In the genomic region with DNA sequence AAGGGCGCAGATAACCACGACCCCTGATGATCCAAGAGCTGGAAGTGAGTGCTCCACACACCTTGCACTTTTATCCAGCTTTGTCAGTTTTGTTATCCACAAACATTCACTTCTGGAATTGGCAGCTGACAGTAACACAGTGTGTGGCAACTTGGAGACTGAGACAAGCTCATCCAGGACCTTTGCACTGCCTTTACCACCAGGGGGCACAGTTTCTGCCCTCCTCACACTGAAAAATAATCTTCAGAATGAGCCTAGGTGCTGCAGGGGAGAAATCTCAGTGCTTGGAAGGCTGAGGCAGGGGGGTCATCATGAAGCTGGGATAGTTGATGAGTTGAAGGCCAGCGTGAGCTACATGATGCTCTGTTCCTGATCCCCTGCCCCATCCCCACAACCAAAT, we compare ENCODE assay signal across 11 mouse cellular contexts.
A peak's percentile ranks its signal among the peaks of the same experiment; 100 is the strongest.
DNase-seq lines count a peak whose midpoint lies in the region; ATAC-seq and TF ChIP-seq lines count a peak whose summit lies in the region.
"Had no signal": no experiment of that assay in that cellular context is flagged by ENCODE, and none has a peak within 500 bp of the region (broad histone marks: within the 10 kb centered on the region; RNA-seq: fewer than 3 reads in every experiment).

No protein-coding gene starts in this region.

- ATAC-seq in liver, embryonic 12.5 days = no peak
- no peak for ATAC-seq in erythroid progenitor cell, adult 5-6 weeks (replicated peaks; ENCODE audit: low FRiP score, poor library complexity, severe bottlenecking)

- no peak for TF ChIP-seq EP300 in ES-Bruce4 (IDR thresholded peaks at IDR 0.05; ENCODE audit: insufficient read depth, low read depth, low read length)

- no peaks in the 10 kb centered on the region for H3K36me3 ChIP-seq in liver, adult 2 months (ENCODE audit: control insufficient read depth, insufficient read depth, low read length)
- no peaks in the 10 kb centered on the region for H3K36me3 ChIP-seq in liver, embryonic 12.5 days
- no peaks in the 10 kb centered on the region for H3K36me3 ChIP-seq in ES-Bruce4 (ENCODE audit: control insufficient read depth, insufficient read depth, low read length, poor library complexity, severe bottlenecking)
- H3K36me3 ChIP-seq: heart, embryonic 10.5 days; limb, embryonic 13.5 days had no signal

- no peak overlapping the region for H3K9ac ChIP-seq in liver, adult 2 months (ENCODE audit: low read depth, low read length)
- no peak overlapping the region for H3K9ac ChIP-seq in liver, embryonic 12.5 days
- no peak overlapping the region for H3K9ac ChIP-seq in ES-Bruce4 (ENCODE audit: low read depth, poor library complexity, severe bottlenecking)
- H3K9ac ChIP-seq: limb, embryonic 13.5 days had no signal

- peak; percentile 19; the same call in 1 of the 2 replicates for TF ChIP-seq CTCF in liver, adult 2 months (IDR thresholded peaks at IDR 0.05; ENCODE audit: low read depth, low read length)
- peak; percentile 50 for TF ChIP-seq CTCF in ES-Bruce4 (IDR thresholded peaks at IDR 0.05; ENCODE audit: low read depth, low read length)
- peak; percentile 45 for TF ChIP-seq CTCF in cortical plate, adult 2 months (IDR thresholded peaks at IDR 0.05; ENCODE audit: extremely low read depth, insufficient read depth, low read length)

- no peak overlapping the region for H3K27ac ChIP-seq in liver, adult 2 months (replicated peaks; ENCODE audit: insufficient read depth, low read depth, low read length)
- H3K27ac ChIP-seq in liver, embryonic 12.5 days = no peak overlapping the region
- H3K27ac ChIP-seq in ES-Bruce4 (ENCODE audit: insufficient read depth, low read length) = no peak overlapping the region
- no peak overlapping the region for H3K27ac ChIP-seq in cortical plate, adult 2 months (ENCODE audit: insufficient read depth, low read length)
- H3K27ac ChIP-seq: heart, embryonic 10.5 days; limb, embryonic 13.5 days had no signal

- no peaks in the 10 kb centered on the region for H3K79me2 ChIP-seq in liver, adult 2 months (ENCODE audit: control insufficient read depth, insufficient read depth, low read length)

- no peak overlapping the region for H3K4me3 ChIP-seq in liver, adult 2 months (ENCODE audit: insufficient read depth, low read depth, low read length)
- H3K4me3 ChIP-seq in liver, embryonic 12.5 days = no peak overlapping the region
- no peak overlapping the region for H3K4me3 ChIP-seq in ES-Bruce4 (ENCODE audit: low read depth, low read length)
- no peak overlapping the region for H3K4me3 ChIP-seq in cortical plate, adult 2 months (ENCODE audit: insufficient read depth, low read length)
- H3K4me3 ChIP-seq: heart, embryonic 10.5 days; limb, embryonic 13.5 days had no signal

- H3K27me3 ChIP-seq in liver, adult 2 months (ENCODE audit: control insufficient read depth, insufficient read depth, low read length) = no peaks in the 10 kb centered on the region
- no peaks in the 10 kb centered on the region for H3K27me3 ChIP-seq in liver, embryonic 12.5 days (replicated peaks)
- H3K27me3 ChIP-seq in ES-Bruce4 (ENCODE audit: control insufficient read depth, insufficient read depth, low read length, poor library complexity, severe bottlenecking) = no peaks in the 10 kb centered on the region

- H3K9me3 ChIP-seq in liver, embryonic 12.5 days (replicated peaks) = no peaks in the 10 kb centered on the region
- H3K9me3 ChIP-seq in ES-Bruce4 (replicated peaks; ENCODE audit: control insufficient read depth, insufficient read depth, low read length, poor library complexity, severe bottlenecking) = no peaks in the 10 kb centered on the region
- H3K9me3 ChIP-seq: heart, embryonic 10.5 days; limb, embryonic 13.5 days had no signal

- no peak overlapping the region for H3K4me2 ChIP-seq in liver, embryonic 12.5 days
- H3K4me2 ChIP-seq: limb, embryonic 13.5 days had no signal

- peak; percentile 66 for DNase-seq in heart, adult 11 months
- no peak for DNase-seq in heart, postnatal 4 days
- no peak for DNase-seq in liver, adult 2 months (ENCODE audit: extremely low read depth, low read depth, low spot score)
- DNase-seq in layer of hippocampus, adult 9-10 months (ENCODE audit: low spot score) = no peak
- DNase-seq: cerebellum, adult 11 months had no signal

- no peaks in the 10 kb centered on the region for H3K4me1 ChIP-seq in liver, adult 2 months (ENCODE audit: control insufficient read depth, insufficient read depth, low read length)
- H3K4me1 ChIP-seq in liver, embryonic 12.5 days = no peaks in the 10 kb centered on the region
- H3K4me1 ChIP-seq in ES-Bruce4 (ENCODE audit: control insufficient read depth, insufficient read depth, low read length) = no peaks in the 10 kb centered on the region
- H3K4me1 ChIP-seq in cortical plate, adult 2 months (ENCODE audit: control insufficient read depth, insufficient read depth, low read length) = no peaks in the 10 kb centered on the region
- H3K4me1 ChIP-seq: heart, embryonic 10.5 days; limb, embryonic 13.5 days had no signal

- WGBS in liver, adult 2 months = 63% methylated on average over 3 of the region's 3 CpGs
- WGBS in liver, embryonic 12.5 days (ENCODE audit: insufficient replicate concordance) = 55% methylated on average over 3 of the region's 3 CpGs

- TF ChIP-seq POLR2A in liver, adult 2 months (IDR thresholded peaks at IDR 0.05; ENCODE audit: extremely low read depth, insufficient read depth, low read length) = no peak
- no peak for TF ChIP-seq POLR2A in ES-Bruce4 (IDR thresholded peaks at IDR 0.05; ENCODE audit: insufficient read depth, low read length)
- TF ChIP-seq POLR2A in cortical plate, adult 2 months (IDR thresholded peaks at IDR 0.05; ENCODE audit: extremely low read depth, insufficient read depth, low read length) = no peak
